Mouse (Mus musculus) midbrain, postnatal 0 days (tissue): ENCODE measurements around the gene Dhx40. TPM values are rescaled to one million over a fixed set of nuclear protein-coding genes. Genes with fewer than 3 reads are reported as not detected.
"Not testable (repeated sequence)": the region's sequence is repeated elsewhere in the genome, so short reads cannot be mapped to it uniquely, and the experiment has no call there.

Experiments
- ATAC-seq: fragments of 200-750 bp; cut with Nextera tagmentation; 2 replicates; pipeline ENCODE4 v1.8.0; 2017; ENCODE audit warnings: moderate number of reproducible peaks, mild to moderate bottlenecking, moderate TSS enrichment, moderate library complexity; ENCODE audit not compliant: low FRiP score
- DNase-seq: peaks from one replicate; pipeline ENCODE4 v3.0.0-alpha.2; 2015; ENCODE audit warnings: low spot score
- H3K27ac ChIP-seq: fragments of 300-500 bp; sonication (generic); 2 replicates; pipeline ENCODE4 v1.5.1; 2014; ENCODE audit warnings: low read depth, mild to moderate bottlenecking, low read length, mixed read lengths
- H3K27me3 ChIP-seq: fragments of 300-500 bp; sonication (generic); 2 replicates; pipeline ENCODE4 v1.6.1; 2014; ENCODE audit warnings: low read length, control low read depth, mixed read lengths; ENCODE audit not compliant: insufficient read depth
- H3K36me3 ChIP-seq: fragments of 300-500 bp; sonication (generic); 2 replicates; pipeline ENCODE4 v1.6.1; 2014; ENCODE audit warnings: low read length, control low read depth, mixed read lengths; ENCODE audit not compliant: insufficient read depth
- H3K4me1 ChIP-seq: fragments of 300-500 bp; sonication (generic); 2 replicates; pipeline ENCODE4 v1.6.1; 2014; ENCODE audit warnings: mild to moderate bottlenecking, control low read depth, antibody characterized with exemption, low read length, mixed read lengths; ENCODE audit not compliant: insufficient read depth
- H3K4me2 ChIP-seq: fragments of 300-500 bp; sonication (generic); 2 replicates; pipeline ENCODE4 v1.6.1; 2014; ENCODE audit warnings: low read depth, mild to moderate bottlenecking, low read length, mixed read lengths; ENCODE audit not compliant: poor library complexity, severe bottlenecking
- H3K4me3 ChIP-seq: fragments of 300-500 bp; sonication (generic); 2 replicates; pipeline ENCODE4 v1.5.1; 2014; ENCODE audit warnings: low read depth, mild to moderate bottlenecking, low read length, moderate library complexity
- H3K9ac ChIP-seq: fragments of 300-500 bp; sonication (generic); replicated peaks from 2 replicates; pipeline ENCODE4 v1.6.1; 2014; ENCODE audit warnings: mild to moderate bottlenecking, low read length, moderate library complexity, mixed read lengths; ENCODE audit not compliant: poor library complexity, severe bottlenecking
- H3K9me3 ChIP-seq: fragments of 300-500 bp; sonication (generic); 2 replicates; pipeline ENCODE4 v1.6.1; 2016; ENCODE audit warnings: low read length, control low read depth
- CTCF ChIP-seq: IDR thresholded peaks from 2 replicates; pipeline ENCODE4 v1.5.1; 2016; ENCODE audit warnings: antibody characterized with exemption, mild to moderate bottlenecking
- WGBS: fragments of 180-500 bp; shearing (Covaris S2); extraction: QIAGEN DNeasy Blood & Tissue Kit; methylation state at CpG from one replicate; pipeline ENCODE4 v1.1.7; 2014; 5-methylcytosine and 5-hydroxymethylcytosine counted together
- polyA plus RNA-seq: library from polyadenylated mRNA; unstranded; fragments of >200 nt; fragmentation: Nextera tagmentation; extraction: Ambion mirVana; gene quantifications from 2 replicates; pipeline ENCODE4 v1.2.1, GENCODE M21; 2015
- total RNA-seq: library from RNA; depleted of rRNA; stranded (reverse); fragments of >200 nt; gene quantifications from 2 replicates; pipeline ENCODE4 v1.2.3, GENCODE M21; 2014

Gene Dhx40
- total and polyA plus RNA-seq, 2 experiments from 2014 or later, result 11.1 to 14.9 TPM

GRCm38 (mm10) chr11:86785767-86786166 is 21.8 kb downstream of the Dhx40 start:
- no peaks in the 10 kb centered on the region for H3K4me1 ChIP-seq
- no peak overlapping the region for H3K27ac ChIP-seq
- H3K36me3 ChIP-seq, result peaks cover 16% of the 10 kb centered on the region; the same call in 1 of the 2 replicates
- no peak for TF ChIP-seq CTCF
- H3K9me3 ChIP-seq, result no peaks in the 10 kb centered on the region
- DNase-seq (no peak), ATAC-seq (no peak)
- H3K27me3 ChIP-seq, result no peaks in the 10 kb centered on the region
- H3K4me3 ChIP-seq, result no peak overlapping the region
- H3K9ac ChIP-seq, result no peak overlapping the region
- H3K4me2 ChIP-seq, result no peak overlapping the region
- 98% methylated on average over 2 of the region's 2 CpGs for WGBS

- Histone ChIP-seq H3K36me3 (peaks cover 7% of the 10 kb centered on the region), H3K9me3 (no peaks in the 10 kb centered on the region), H3K9ac (no peak overlapping the region), H3K4me3 (no peak overlapping the region), H3K4me1 (no peaks in the 10 kb centered on the region), H3K27me3 (no peaks in the 10 kb centered on the region), H3K27ac (no peak overlapping the region), H3K4me2 (no peak overlapping the region)
- no peak for DNase-seq
- WGBS, result 92% methylated on average over 4 of the region's 4 CpGs
- ATAC-seq, result no peak
- no peak for TF ChIP-seq CTCF
Measured at GRCm38 (mm10) chr11:86769884-86770283, 37.7 kb downstream of the Dhx40 start.

- H3K36me3 ChIP-seq, result no peaks in the 10 kb centered on the region; the same call in 1 of the 2 replicates
- no peak for ATAC-seq
Measured at GRCm38 (mm10) chr11:86764501-86764900, 43.0 kb downstream of the Dhx40 start.

GRCm38 (mm10) chr11:86763127-86763526 is 44.4 kb downstream of the Dhx40 start:
- not testable (repeated sequence) for DNase-seq, H3K4me2 ChIP-seq, H3K9me3 ChIP-seq, ATAC-seq, H3K27ac ChIP-seq, H3K4me1 ChIP-seq, H3K9ac ChIP-seq, H3K27me3 ChIP-seq, H3K4me3 ChIP-seq, H3K36me3 ChIP-seq
- 93% methylated on average over 11 of the region's 11 CpGs for WGBS

More at GRCm38 (mm10) chr11:86764501-86764900, 43.0 kb downstream of the Dhx40 start:
- Histone ChIP-seq H3K9ac (no peak overlapping the region), H3K4me2 (no peak overlapping the region), H3K9me3 (no peaks in the 10 kb centered on the region), H3K4me1 (no peaks in the 10 kb centered on the region), H3K4me3 (no peak overlapping the region), H3K27ac (no peak overlapping the region), H3K27me3 (no peaks in the 10 kb centered on the region)
- DNase-seq, result no peak
- 98% methylated on average over 2 of the region's 2 CpGs for WGBS
- TF ChIP-seq CTCF, result no peak

- no peak overlapping the region for H3K9ac ChIP-seq
- no peaks in the 10 kb centered on the region; the same call in 1 of the 2 replicates for H3K4me1 ChIP-seq
- H3K27me3 ChIP-seq, result no peaks in the 10 kb centered on the region
- DNase-seq (no peak), ATAC-seq (no peak)
- no peak overlapping the region for H3K4me3 ChIP-seq
- no peak overlapping the region for H3K4me2 ChIP-seq
- H3K27ac ChIP-seq, result no peak overlapping the region
- TF ChIP-seq CTCF, result no peak
- H3K36me3 ChIP-seq, result no peaks in the 10 kb centered on the region
- no peaks in the 10 kb centered on the region for H3K9me3 ChIP-seq
Measured at GRCm38 (mm10) chr11:86760357-86760756, 47.2 kb downstream of the Dhx40 start.

GRCm38 (mm10) chr11:86759886-86760285 is 47.7 kb downstream of the Dhx40 start:
- Histone ChIP-seq H3K9me3 (no peaks in the 10 kb centered on the region), H3K4me3 (no peak overlapping the region), H3K27me3 (no peaks in the 10 kb centered on the region), H3K9ac (no peak overlapping the region), H3K4me1 (no peaks in the 10 kb centered on the region; the same call in 1 of the 2 replicates), H3K27ac (no peak overlapping the region), H3K36me3 (no peaks in the 10 kb centered on the region), H3K4me2 (no peak overlapping the region)
- no peak for TF ChIP-seq CTCF
- DNase-seq (no peak), ATAC-seq (no peak)
- 90% methylated on average over 2 of the region's 2 CpGs for WGBS
